Mouse (Mus musculus) heart, embryonic 10.5 days (tissue): ENCODE data around the gene Pus7l. TPM values are rescaled to one million over a fixed set of nuclear protein-coding genes. Genes with fewer than 3 reads are reported as not detected.

Experiments used
- DNase-seq: peaks from one replicate; pipeline ENCODE4 v3.0.0-alpha.2; 2017; ENCODE audit warnings: low spot score
- H3K27ac ChIP-seq: fragments of 300-500 bp; sonication (generic); 2 replicates; pipeline ENCODE4 v1.5.1; 2016; ENCODE audit warnings: mild to moderate bottlenecking
- H3K27me3 ChIP-seq: fragments of 300-500 bp; sonication (generic); 2 replicates; pipeline ENCODE4 v1.6.1; 2016; ENCODE audit warnings: mild to moderate bottlenecking; ENCODE audit not compliant: poor library complexity, insufficient read depth, severe bottlenecking
- H3K36me3 ChIP-seq: fragments of 300-500 bp; sonication (generic); 2 replicates; pipeline ENCODE4 v1.6.1; 2016; ENCODE audit warnings: mild to moderate bottlenecking, moderate library complexity
- H3K4me1 ChIP-seq: fragments of 300-500 bp; sonication (generic); 2 replicates; pipeline ENCODE4 v1.6.1; 2016; ENCODE audit warnings: mild to moderate bottlenecking
- H3K4me3 ChIP-seq: fragments of 300-500 bp; sonication (generic); 2 replicates; pipeline ENCODE4 v1.5.1; 2016; ENCODE audit warnings: mild to moderate bottlenecking, moderate library complexity
- H3K9me3 ChIP-seq: fragments of 300-500 bp; sonication (generic); 2 replicates; pipeline ENCODE4 v1.6.1; 2016; ENCODE audit warnings: mild to moderate bottlenecking, moderate library complexity
- WGBS: fragments of 180-500 bp; shearing (Covaris S2); methylation state at CpG from one replicate; pipeline ENCODE4 v1.1.7; 2016; 5-methylcytosine and 5-hydroxymethylcytosine counted together
- polyA plus RNA-seq: library from polyadenylated mRNA; unstranded; fragments of >200 nt; fragmentation: Nextera tagmentation; extraction: Ambion mirVana; gene quantifications from 2 replicates; pipeline ENCODE4 v1.2.1, GENCODE M21; 2016

The Pus7l gene
- polyA plus RNA-seq: 7.5 and 8.9 TPM in 2 replicates

GRCm38 (mm10) chr15:94543409-94544051 lies at the start of gene Pus7l, which contains the start of gene Irak4:
Gene Pus7l (minus strand): TSS chr15:94543547.
Gene Irak4 (plus strand): TSS chr15:94543643.
- Histone ChIP-seq H3K36me3 (no peaks in the 10 kb centered on the region), H3K27ac (peak within 1 kb of the TSS; percentile 92), H3K27me3 (no peaks in the 10 kb centered on the region), H3K4me1 (peaks cover 4% of the 10 kb centered on the region), H3K9me3 (no peaks in the 10 kb centered on the region), H3K4me3 (peak within 1 kb of the TSS; percentile 72)
- under 1% methylated on average over 45 of the region's 45 CpGs for WGBS
- peak; percentile 98 for DNase-seq

GRCm38 (mm10) chr15:94591356-94591755 lies 48.0 kb upstream of the Pus7l start:
- H3K4me1 ChIP-seq: peaks cover 4% of the 10 kb centered on the region; the same call in 1 of the 2 replicates
- WGBS: 84% methylated on average over 4 of the region's 4 CpGs
- no peak overlapping the region for H3K4me3 ChIP-seq
- H3K27me3 ChIP-seq: no peaks in the 10 kb centered on the region
- H3K36me3 ChIP-seq: 0 out of 2 replicates have a peak, but pooled peaks cover 5% of the 10 kb centered on the region
- no peaks in the 10 kb centered on the region for H3K9me3 ChIP-seq
- DNase-seq: no peak
- H3K27ac ChIP-seq: no peak overlapping the region

GRCm38 (mm10) chr15:94590083-94590482 lies 46.7 kb upstream of the Pus7l start:
- WGBS: 13% methylated on average over 8 of the region's 8 CpGs
- no peaks in the 10 kb centered on the region for H3K27me3 ChIP-seq
- H3K4me3 ChIP-seq: peak overlapping the region; percentile 98
- H3K9me3 ChIP-seq: no peaks in the 10 kb centered on the region
- DNase-seq: no peak
- H3K4me1 ChIP-seq: peaks cover 4% of the 10 kb centered on the region; the same call in 1 of the 2 replicates
- peaks cover 18% of the 10 kb centered on the region for H3K36me3 ChIP-seq
- H3K27ac ChIP-seq: peak overlapping the region; percentile 96

- Histone ChIP-seq H3K27me3 (no peaks in the 10 kb centered on the region), H3K9me3 (no peaks in the 10 kb centered on the region), H3K36me3 (peaks cover 24% of the 10 kb centered on the region), H3K27ac (peak within 1 kb of the TSS; percentile 96), H3K4me1 (peaks cover 4% of the 10 kb centered on the region; the same call in 1 of the 2 replicates), H3K4me3 (peak within 1 kb of the TSS; percentile 98)
- DNase-seq: peak; percentile 98
- WGBS: under 1% methylated on average over 69 of the region's 70 CpGs
Observed at GRCm38 (mm10) chr15:94589219-94590075, 46.1 kb upstream of the Pus7l start, which contains the start of gene Twf1. Gene Twf1 (minus strand): TSS chr15:94589889.

- WGBS: 87% methylated on average over 9 of the region's 9 CpGs
- peak overlapping the region; percentile 98 for H3K4me3 ChIP-seq
- no peaks in the 10 kb centered on the region for H3K27me3 ChIP-seq
- H3K27ac ChIP-seq: no peak overlapping the region
- peaks cover 4% of the 10 kb centered on the region; the same call in 1 of the 2 replicates for H3K4me1 ChIP-seq
- no peaks in the 10 kb centered on the region for H3K9me3 ChIP-seq
- DNase-seq: no peak
- peaks cover 38% of the 10 kb centered on the region for H3K36me3 ChIP-seq
Observed at GRCm38 (mm10) chr15:94587826-94588715, 44.7 kb upstream of the Pus7l start.

GRCm38 (mm10) chr15:94584738-94585137 lies 41.4 kb upstream of the Pus7l start:
- Histone ChIP-seq H3K36me3 (peaks cover 71% of the 10 kb centered on the region), H3K27ac (no peak overlapping the region), H3K4me1 (peaks cover 4% of the 10 kb centered on the region; the same call in 1 of the 2 replicates), H3K27me3 (no peaks in the 10 kb centered on the region), H3K4me3 (no peak overlapping the region), H3K9me3 (no peaks in the 10 kb centered on the region)
- DNase-seq: no peak
- WGBS: 86% methylated on average over 4 of the region's 4 CpGs

- Histone ChIP-seq H3K36me3 (peaks cover 80% of the 10 kb centered on the region), H3K27me3 (no peaks in the 10 kb centered on the region)
- WGBS: 88% methylated on average over 10 of the region's 10 CpGs
Observed at GRCm38 (mm10) chr15:94583153-94583552, 39.8 kb upstream of the Pus7l start.

GRCm38 (mm10) chr15:94582000-94582593 lies 38.8 kb upstream of the Pus7l start:
- peaks cover 82% of the 10 kb centered on the region for H3K36me3 ChIP-seq
- H3K27me3 ChIP-seq: no peaks in the 10 kb centered on the region
- 89% methylated on average over 7 of the region's 7 CpGs for WGBS
- no peak overlapping the region for H3K4me3 ChIP-seq
- H3K4me1 ChIP-seq: no peaks in the 10 kb centered on the region
- no peak for DNase-seq
- H3K27ac ChIP-seq: no peak overlapping the region
- H3K9me3 ChIP-seq: no peaks in the 10 kb centered on the region

More at GRCm38 (mm10) chr15:94583153-94583552, 39.8 kb upstream of the Pus7l start:
- no peak for DNase-seq
- no peaks in the 10 kb centered on the region for H3K9me3 ChIP-seq
- no peak overlapping the region for H3K4me3 ChIP-seq
- no peak overlapping the region for H3K27ac ChIP-seq
- no peaks in the 10 kb centered on the region; the same call in 1 of the 2 replicates for H3K4me1 ChIP-seq

GRCm38 (mm10) chr15:94574566-94575268 lies 31.4 kb upstream of the Pus7l start:
- Histone ChIP-seq H3K27ac (no peak overlapping the region), H3K4me1 (no peaks in the 10 kb centered on the region), H3K4me3 (no peak overlapping the region), H3K36me3 (peaks cover 11% of the 10 kb centered on the region), H3K9me3 (no peaks in the 10 kb centered on the region), H3K27me3 (no peaks in the 10 kb centered on the region)
- no peak for DNase-seq
- WGBS: 67% methylated on average over 4 of the region's 4 CpGs

- no peak overlapping the region for H3K4me3 ChIP-seq
- no peaks in the 10 kb centered on the region for H3K9me3 ChIP-seq
- H3K4me1 ChIP-seq: no peaks in the 10 kb centered on the region
- WGBS: 71% methylated on average over 7 of the region's 8 CpGs
- no peaks in the 10 kb centered on the region for H3K36me3 ChIP-seq
- DNase-seq: no peak
- no peak overlapping the region for H3K27ac ChIP-seq
- H3K27me3 ChIP-seq: no peaks in the 10 kb centered on the region
Observed at GRCm38 (mm10) chr15:94572746-94573145, 29.4 kb upstream of the Pus7l start.

- Histone ChIP-seq H3K4me1 (no peaks in the 10 kb centered on the region), H3K27ac (no peak overlapping the region), H3K4me3 (no peak overlapping the region), H3K9me3 (no peaks in the 10 kb centered on the region), H3K36me3 (no peaks in the 10 kb centered on the region), H3K27me3 (no peaks in the 10 kb centered on the region)
- DNase-seq: no peak
- 87% methylated on average over 4 of the region's 4 CpGs for WGBS
Observed at GRCm38 (mm10) chr15:94571501-94571900, 28.2 kb upstream of the Pus7l start.
